Mouse (Mus musculus): ENCODE measurements around the gene Olfr924.

DNA sequence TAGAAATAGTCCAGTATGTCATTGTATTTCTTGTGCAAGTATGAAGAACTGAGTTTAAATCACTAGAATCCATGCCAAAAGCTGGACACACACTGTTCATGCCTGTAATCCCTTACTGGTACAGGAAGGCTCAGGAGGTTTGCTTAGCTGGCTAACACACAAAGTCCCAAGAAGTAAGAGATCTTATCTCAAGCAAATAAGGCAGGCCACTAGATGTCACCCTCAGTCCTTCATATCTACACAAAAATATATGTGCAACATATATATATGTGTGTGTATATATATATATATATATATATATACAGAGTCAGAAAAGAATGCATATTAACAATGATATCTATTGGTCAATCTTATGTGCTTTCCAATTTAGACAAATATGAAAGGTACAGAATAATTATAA, 38.6 kb upstream of the Olfr924 start:
- TF ChIP-seq EP300 (IDR thresholded peaks at IDR 0.05; ENCODE audit: low read depth) (no peak), CTCF (IDR thresholded peaks at IDR 0.05; ENCODE audit: low read depth) (no peak)

Data from heart, postnatal 0 days (tissue).